Mouse (Mus musculus) spleen, embryonic (tissue): ENCODE results near the gene Gpat3.

Experiments used
- CTCF ChIA-PET: fragments of 350-600 bp; sonication (Branson Sonifier 250); formaldehyde crosslinking; loops from one replicate; lab custom pipeline; 2022; lab: Charles Lee

Gene Gpat3

DNA sequence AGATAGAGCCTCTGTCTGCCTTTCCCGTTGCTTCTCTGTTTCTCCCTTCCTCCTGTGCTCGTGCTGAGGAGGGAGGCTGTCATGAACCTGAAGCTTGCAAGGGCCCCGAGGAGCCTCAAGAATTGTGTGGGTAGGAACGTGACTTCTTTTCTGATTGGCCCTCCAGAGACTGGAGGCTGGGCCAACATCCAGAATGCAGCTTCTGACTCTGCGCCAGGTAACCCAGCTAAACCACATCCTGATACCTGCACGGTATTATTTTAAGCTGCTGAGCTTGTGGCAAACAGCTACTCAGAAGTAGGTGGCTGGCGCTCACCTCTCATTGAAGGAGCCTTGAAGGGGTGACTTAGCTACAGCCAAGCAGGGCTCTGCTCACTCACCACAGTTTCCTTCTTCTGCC lies 66.9 kb downstream of the Gpat3 start:
- CTCF ChIA-PET: interaction anchor here (1.1 to 1.5 kb wide), 3 partner anchors 41 to 87 kb away, joined by 3 to 10 read pairs (median 3); no protein-coding TSS in a partner anchor

DNA sequence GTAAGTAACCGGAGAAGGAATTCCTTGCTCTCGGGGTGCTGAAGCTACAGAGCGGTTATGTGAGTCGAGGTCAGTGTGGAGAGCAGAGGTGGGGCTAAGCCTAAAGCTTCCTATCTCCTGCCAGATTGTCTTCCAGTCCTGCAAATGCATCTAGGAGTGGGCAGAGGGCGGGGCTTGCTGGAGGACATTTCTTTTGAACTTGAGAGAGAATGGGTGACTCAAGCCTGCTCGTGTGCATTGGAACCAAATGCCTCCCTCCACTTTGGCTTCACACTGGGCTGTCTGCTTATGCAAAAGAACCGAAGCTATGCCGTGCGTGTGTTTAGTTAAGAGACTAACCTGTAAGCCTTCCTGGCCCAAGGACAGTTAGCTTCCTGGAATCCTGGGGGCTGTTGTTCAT lies 67.8 kb downstream of the Gpat3 start:
- CTCF ChIA-PET: no interaction called here

DNA sequence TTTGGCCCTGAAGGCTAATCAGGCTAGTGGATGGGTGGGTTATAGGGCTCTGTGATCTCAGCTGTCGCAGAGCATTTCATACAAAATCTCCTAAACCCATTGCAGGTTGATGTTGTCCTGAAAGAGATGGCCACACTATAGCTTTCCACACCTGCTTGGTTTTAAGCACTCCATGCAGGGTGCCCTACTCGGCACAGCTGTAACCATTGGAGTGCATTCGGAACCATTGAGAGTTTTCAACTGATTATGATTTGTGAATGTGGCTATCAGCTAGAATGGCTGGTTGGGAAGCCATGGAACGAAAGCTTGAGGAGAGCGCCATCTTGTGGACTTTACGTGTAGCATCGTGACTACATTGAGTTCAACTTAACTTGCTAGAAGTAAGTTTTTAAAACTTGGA lies 69.5 kb downstream of the Gpat3 start:
- CTCF ChIA-PET: interaction anchor here (0.7 to 1.6 kb wide), 4 partner anchors 87 to 871 kb away, joined by 3 to 26 read pairs (median 4); partner anchors contain the start of gene Helq

DNA sequence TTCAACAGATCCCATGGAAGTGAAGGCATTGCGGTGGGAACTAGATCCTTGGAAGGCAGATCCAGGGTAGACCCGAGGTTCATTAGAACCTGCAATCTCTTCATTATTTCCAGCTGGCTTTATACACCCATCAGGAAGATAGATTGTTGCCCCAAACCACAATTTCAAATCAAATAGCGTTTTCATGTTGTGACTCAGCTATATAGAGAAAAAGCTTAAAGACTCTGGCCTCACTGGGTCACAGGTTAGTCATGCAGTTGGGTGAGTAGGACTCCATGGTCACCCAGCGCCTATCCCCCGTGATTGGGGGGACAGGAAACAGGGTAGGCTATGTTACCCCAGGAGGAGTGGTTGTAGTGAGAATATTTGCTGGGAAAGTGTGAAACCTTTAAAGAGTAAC lies 69.9 kb downstream of the Gpat3 start:
- CTCF ChIA-PET: interaction anchor here (0.6 to 1.6 kb wide), 8 partner anchors 28 to 379 kb away, joined by 4 to 26 read pairs (median 6); partner anchors contain the start of gene Helq

DNA sequence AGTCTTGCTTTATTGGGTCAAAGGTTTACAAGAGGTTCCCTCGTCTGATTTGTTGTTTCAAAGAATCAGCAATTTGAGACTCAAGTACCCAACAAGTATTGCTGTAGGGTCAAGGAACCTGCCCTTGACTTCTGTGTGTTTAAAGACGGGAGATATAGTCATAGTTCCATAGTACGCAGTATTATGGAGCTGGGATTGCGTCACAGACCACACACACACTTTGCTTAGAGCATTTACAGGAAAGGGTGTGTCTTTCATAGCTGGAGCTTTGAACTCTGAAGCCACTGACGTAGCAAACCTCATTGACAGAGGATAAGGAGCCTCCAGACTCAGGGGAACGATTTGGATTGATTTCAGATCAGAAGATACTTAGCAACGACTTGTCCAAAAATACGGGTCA lies 70.9 kb downstream of the Gpat3 start:
- CTCF ChIA-PET: no interaction called here

DNA sequence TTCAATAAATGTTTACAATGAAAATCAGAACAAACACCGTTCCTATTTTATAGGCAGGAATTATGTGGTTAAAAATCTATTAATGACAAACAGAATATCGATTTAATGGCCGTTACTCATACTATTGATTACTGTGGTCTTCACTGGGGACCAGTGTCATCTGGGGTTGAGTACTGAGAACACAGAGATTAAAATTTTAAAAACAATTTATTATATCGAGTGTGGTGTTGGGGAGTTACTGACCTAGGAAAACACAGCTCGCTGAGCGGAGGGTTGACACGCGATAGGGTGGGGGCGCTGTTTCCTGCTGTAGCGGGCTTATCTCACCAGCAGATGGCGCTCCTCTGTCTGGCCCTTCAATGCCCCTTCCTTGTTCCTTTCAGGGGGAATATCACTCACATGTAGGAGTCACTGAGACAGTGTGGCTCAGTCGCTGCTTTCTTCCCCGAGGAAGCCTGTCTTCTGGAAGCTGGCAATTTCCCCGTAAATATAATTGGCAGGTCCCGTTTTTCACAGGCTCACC lies 71.8 kb downstream of the Gpat3 start:
- CTCF ChIA-PET: interaction anchor here (0.6 kb wide), 1 partner anchor 92 kb away, joined by 13 read pairs; no protein-coding TSS in a partner anchor

DNA sequence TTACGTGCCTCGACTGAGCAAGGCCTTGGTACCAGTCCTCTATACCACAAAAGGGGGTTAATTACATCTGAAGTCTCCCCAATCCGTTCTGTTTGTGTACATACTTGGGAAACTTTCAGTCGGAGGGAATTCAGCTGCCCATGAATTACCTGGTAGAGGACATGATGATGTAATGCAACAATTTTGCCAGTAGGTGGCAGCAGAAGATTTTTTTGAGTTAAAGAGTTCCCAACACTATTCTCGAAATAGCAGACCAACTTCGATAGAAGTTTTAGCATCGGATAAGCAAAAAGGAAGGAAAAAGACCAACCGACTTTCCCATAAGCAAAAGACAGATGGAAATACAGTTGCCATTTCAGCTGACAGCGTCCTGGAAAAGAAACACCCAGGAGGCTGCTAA lies 73.6 kb downstream of the Gpat3 start:
- CTCF ChIA-PET: interaction anchor here (0.6 to 1.8 kb wide), 5 partner anchors 10 to 752 kb away, joined by 3 to 6 read pairs (median 3); no protein-coding TSS in a partner anchor

DNA sequence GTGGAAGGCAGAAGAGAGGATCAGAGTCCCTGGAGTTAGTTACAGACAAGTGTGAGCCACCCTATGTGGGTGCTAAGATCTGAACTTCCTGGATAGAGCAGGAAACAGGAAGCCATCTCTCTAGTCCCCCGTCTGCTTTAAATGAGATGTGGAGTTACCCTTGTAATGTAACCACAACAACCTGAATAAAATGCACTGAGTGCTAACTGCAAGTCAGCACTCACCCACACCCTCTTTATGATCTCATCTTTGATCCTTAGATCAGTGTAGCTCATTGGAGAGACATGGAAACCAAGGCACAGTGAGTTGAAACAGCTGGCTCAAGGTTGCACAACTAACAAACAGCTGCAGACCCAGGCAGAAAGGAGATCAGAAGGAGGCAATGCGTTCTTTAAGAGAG lies 84.2 kb downstream of the Gpat3 start:
- CTCF ChIA-PET: no interaction called here

DNA sequence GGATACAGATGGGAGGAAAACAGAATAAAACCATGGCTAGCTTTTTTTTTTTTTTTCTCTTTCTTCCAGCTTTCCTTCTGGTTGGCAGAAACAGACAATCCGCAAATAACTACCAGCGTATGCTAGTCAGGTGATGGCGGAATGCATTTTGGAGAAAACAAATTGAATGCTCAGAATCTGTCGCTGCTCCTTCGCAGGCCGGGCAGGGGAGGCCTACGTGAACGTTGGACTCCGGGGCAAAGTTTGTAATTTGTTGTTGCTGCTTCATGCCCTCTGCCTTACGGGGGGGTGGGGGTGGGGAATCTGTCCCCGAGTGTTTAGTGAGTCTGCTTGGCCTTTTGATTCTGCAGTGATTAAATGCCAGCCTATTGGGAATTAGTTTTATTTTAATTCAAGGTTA lies 98.2 kb downstream of the Gpat3 start:
- CTCF ChIA-PET: no interaction called here

DNA sequence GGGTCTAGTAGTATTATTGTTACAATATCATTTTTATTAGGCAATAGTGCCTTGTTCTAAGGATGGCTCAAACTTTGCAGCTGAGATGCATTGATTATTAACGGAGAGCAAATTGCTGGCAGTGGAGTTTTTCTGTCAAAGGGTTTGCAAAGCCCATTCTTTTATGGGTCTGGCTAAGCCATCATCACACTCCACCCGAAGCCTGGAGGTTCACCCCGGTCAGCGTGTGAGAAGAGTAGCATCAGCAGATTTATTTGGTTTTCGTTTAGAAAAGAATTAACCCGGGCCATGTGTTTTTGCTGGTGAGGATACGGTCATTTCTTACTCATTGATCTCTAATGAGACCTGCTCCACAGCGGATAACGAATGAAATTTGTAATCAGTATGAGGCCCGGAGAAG lies 99.8 kb downstream of the Gpat3 start:
- CTCF ChIA-PET: no interaction called here
